Mouse (Mus musculus) heart, embryonic 11.5 days (tissue): Measurements from ENCODE around the gene Grin2c. TPM values are rescaled to one million over a fixed set of nuclear protein-coding genes. Genes with fewer than 3 reads are reported as not detected.

Experiments
- ATAC-seq: fragments of 200-750 bp; cut with Nextera tagmentation; replicated peaks from 2 replicates; pipeline ENCODE4 v1.8.0; 2017; ENCODE audit warnings: moderate library complexity; ENCODE audit not compliant: insufficient number of reproducible peaks, low FRiP score, low TSS enrichment
- H3K27ac ChIP-seq: fragments of 300-500 bp; sonication (generic); 2 replicates; pipeline ENCODE4 v1.5.1; 2014; ENCODE audit warnings: mild to moderate bottlenecking, low read depth, low read length
- H3K27me3 ChIP-seq: fragments of 300-500 bp; sonication (generic); 2 replicates; pipeline ENCODE4 v1.6.1; 2014; ENCODE audit warnings: mild to moderate bottlenecking, low read length, mixed read lengths; ENCODE audit not compliant: control insufficient read depth, insufficient read depth
- H3K36me3 ChIP-seq: fragments of 300-500 bp; sonication (generic); 2 replicates; pipeline ENCODE4 v1.6.1; 2014; ENCODE audit warnings: mild to moderate bottlenecking, low read length, moderate library complexity, mixed read lengths; ENCODE audit not compliant: control insufficient read depth, insufficient read depth
- H3K4me1 ChIP-seq: fragments of 300-500 bp; sonication (generic); 2 replicates; pipeline ENCODE4 v1.6.1; 2014; ENCODE audit warnings: low read length; ENCODE audit not compliant: control insufficient read depth, insufficient read depth
- H3K4me2 ChIP-seq: fragments of 300-500 bp; sonication (generic); 2 replicates; pipeline ENCODE4 v1.6.1; 2014; ENCODE audit warnings: mild to moderate bottlenecking, moderate library complexity
- H3K4me3 ChIP-seq: fragments of 300-500 bp; sonication (generic); 2 replicates; pipeline ENCODE4 v1.5.1; 2014; ENCODE audit warnings: low read depth, low read length
- H3K9ac ChIP-seq: fragments of 300-500 bp; sonication (generic); 2 replicates; pipeline ENCODE4 v1.6.1; 2014; ENCODE audit warnings: mild to moderate bottlenecking, low read depth, low read length, moderate library complexity
- H3K9me3 ChIP-seq: fragments of 300-500 bp; sonication (generic); replicated peaks from 2 replicates; pipeline ENCODE4 v1.6.1; 2016; ENCODE audit warnings: low read length; ENCODE audit not compliant: control insufficient read depth
- WGBS: fragments of 180-500 bp; shearing (Covaris S2); extraction: QIAGEN DNeasy Blood & Tissue Kit; methylation state at CpG from one replicate; pipeline ENCODE4 v1.1.7; 2014; ENCODE audit not compliant: insufficient replicate concordance; 5-methylcytosine and 5-hydroxymethylcytosine counted together
- microRNA-seq: library from miRNA; unstranded; fragments of <30 nt; microRNA quantifications from one replicate; pipeline ENCODE4, GENCODE M21; 2016; ENCODE audit warnings: borderline number of aligned reads
- polyA plus RNA-seq: library from polyadenylated mRNA; unstranded; fragments of >200 nt; fragmentation: Nextera tagmentation; extraction: Ambion mirVana; gene quantifications from 2 replicates; pipeline ENCODE4 v1.2.1, GENCODE M21; 2014

Grin2c gene
- polyA plus RNA-seq, 1 experiment from 2014 or later = 0.13 TPM

- H3K27ac ChIP-seq = no peak overlapping the region
- no peak overlapping the region for H3K4me3 ChIP-seq
- ATAC-seq = no peak
- H3K4me1 ChIP-seq = no peaks in the 10 kb centered on the region
- H3K4me2 ChIP-seq = no peak overlapping the region
- 0 out of 2 replicates have a peak, but pooled peaks cover 3% of the 10 kb centered on the region for H3K36me3 ChIP-seq
- no peak overlapping the region for H3K9ac ChIP-seq
- WGBS = 90% methylated on average over 9 of the region's 9 CpGs
- peaks cover 3% of the 10 kb centered on the region for H3K27me3 ChIP-seq
- no peaks in the 10 kb centered on the region for H3K9me3 ChIP-seq
Measured at GRCm38 (mm10) chr11:115202756-115203155, 64.3 kb downstream of the Grin2c start.

DNA sequence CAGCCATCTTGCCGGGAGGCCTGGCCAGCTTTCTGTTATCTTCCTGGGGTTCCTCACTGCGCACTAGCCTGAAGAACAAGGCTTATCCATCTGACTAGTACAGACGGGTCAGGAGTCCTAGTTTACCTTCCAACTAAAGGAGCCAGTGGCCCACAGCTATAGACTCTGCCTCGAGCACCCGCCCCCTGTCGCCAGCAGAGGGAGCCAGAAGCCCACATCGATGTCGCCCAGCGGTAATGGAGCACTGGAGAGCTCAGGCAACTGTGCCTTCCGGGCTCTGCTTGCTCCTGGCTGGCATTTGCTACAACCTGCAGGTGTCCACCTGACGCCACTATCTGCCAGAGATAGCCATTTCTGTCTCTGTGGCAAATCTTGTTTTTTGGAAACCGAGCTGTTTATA lies 64.7 kb downstream of the Grin2c start:
- Histone ChIP-seq H3K9ac (no peak overlapping the region), H3K4me2 (no peak overlapping the region), H3K36me3 (0 out of 2 replicates have a peak, but pooled peaks cover 3% of the 10 kb centered on the region), H3K4me1 (no peaks in the 10 kb centered on the region; the same call in 1 of the 2 replicates), H3K9me3 (no peaks in the 10 kb centered on the region), H3K27me3 (peaks cover under 1% of the 10 kb centered on the region), H3K27ac (no peak overlapping the region), H3K4me3 (no peak overlapping the region)
- 14% methylated on average over 12 of the region's 12 CpGs for WGBS
- ATAC-seq = no peak; the same call in 1 of the 2 replicates

GRCm38 (mm10) chr11:115200520-115200919 lies 66.5 kb downstream of the Grin2c start:
- Histone ChIP-seq H3K4me1 (peaks cover 3% of the 10 kb centered on the region), H3K36me3 (0 out of 2 replicates have a peak, but pooled peaks cover 3% of the 10 kb centered on the region), H3K9ac (no peak overlapping the region), H3K27me3 (no peaks in the 10 kb centered on the region; the same call in 1 of the 2 replicates), H3K9me3 (no peaks in the 10 kb centered on the region), H3K4me3 (no peak overlapping the region), H3K27ac (no peak overlapping the region), H3K4me2 (no peak overlapping the region)
- ATAC-seq = no peak
- 92% methylated on average over 4 of the region's 4 CpGs for WGBS

Small RNA genes within 50 kb of the gene (microRNA-seq; reads per million reads assigned to microRNA genes)
- not detected for gene Gm25837

Other genes starting within 250 kb of the Grin2c start
- not detected in 2 replicates for gene Cd300ld4, start 240.2 kb downstream of the Grin2c start, polyA plus RNA-seq
- gene Cd300ld5, start 229.5 kb downstream of the Grin2c start, polyA plus RNA-seq = not detected in 2 replicates
- gene Cd300ld3, start 218.8 kb downstream of the Grin2c start, polyA plus RNA-seq = not detected in 2 replicates
- gene Cd300e, start 205.1 kb downstream of the Grin2c start, polyA plus RNA-seq = not detected in 2 replicates
- gene Rab37, start 175.8 kb downstream of the Grin2c start, polyA plus RNA-seq = 1.3 and 2.9 TPM in 2 replicates
- gene Cd300lf, start 133.3 kb downstream of the Grin2c start, polyA plus RNA-seq = 0.19 and 0.20 TPM in 2 replicates
- gene Slc9a3r1, start 103.9 kb downstream of the Grin2c start, polyA plus RNA-seq = 26.4 and 31.1 TPM in 2 replicates
- gene Tmem104, start 79.8 kb downstream of the Grin2c start, polyA plus RNA-seq = 7.5 and 8.2 TPM in 2 replicates
- gene Nat9, start 79.4 kb downstream of the Grin2c start, polyA plus RNA-seq = 13.7 and 15.7 TPM in 2 replicates
- 10.0 and 12.0 TPM in 2 replicates for gene Fdxr, start 9.8 kb upstream of the Grin2c start, polyA plus RNA-seq
- gene Fads6, start 30.4 kb upstream of the Grin2c start, polyA plus RNA-seq = 0.89 and 1.2 TPM in 2 replicates
- not detected in 2 replicates for gene Otop2, start 39.9 kb upstream of the Grin2c start, polyA plus RNA-seq
- 0.06 and 0.17 TPM in 2 replicates for gene Ush1g, start 54.8 kb upstream of the Grin2c start, polyA plus RNA-seq
- not detected in 2 replicates for gene Otop3, start 67.5 kb upstream of the Grin2c start, polyA plus RNA-seq
- 6.2 and 7.8 TPM in 2 replicates for gene Hid1, start 100.5 kb upstream of the Grin2c start, polyA plus RNA-seq
- 6.2 and 7.8 TPM in 2 replicates for gene Cdr2l, start 114.7 kb upstream of the Grin2c start, polyA plus RNA-seq
- 163 and 177 TPM in 2 replicates for gene Mrpl58, start 136.5 kb upstream of the Grin2c start, polyA plus RNA-seq
- gene Atp5h, start 152.7 kb upstream of the Grin2c start, polyA plus RNA-seq = 1,505 and 1,518 TPM in 2 replicates
- gene Kctd2, start 152.9 kb upstream of the Grin2c start, polyA plus RNA-seq = 12.0 and 12.7 TPM in 2 replicates
- gene Trim80, start 173.3 kb upstream of the Grin2c start, polyA plus RNA-seq = 0.26 TPM in 1 of 2 replicates, not detected in the other
- gene Slc16a5, start 195.2 kb upstream of the Grin2c start, polyA plus RNA-seq = not detected in 2 replicates
- gene Armc7, start 208.4 kb upstream of the Grin2c start, polyA plus RNA-seq = 5.1 and 5.7 TPM in 2 replicates
- gene Nt5c, start 224.6 kb upstream of the Grin2c start, polyA plus RNA-seq = 70.5 and 76.3 TPM in 2 replicates
- 434 and 457 TPM in 2 replicates for gene Jpt1, start 247.1 kb upstream of the Grin2c start, polyA plus RNA-seq